Mouse (Mus musculus): ENCODE data around the gene Lrrc75b. TPM values are rescaled to one million over a fixed set of nuclear protein-coding genes. Genes with fewer than 3 reads are reported as not detected.
"Not testable (repeated sequence)": the region's sequence is repeated elsewhere in the genome, so short reads cannot be mapped to it uniquely, and the experiment has no call there.

Gene Lrrc75b
- total and polyA plus RNA-seq, 3 experiments, result not detected

DNA sequence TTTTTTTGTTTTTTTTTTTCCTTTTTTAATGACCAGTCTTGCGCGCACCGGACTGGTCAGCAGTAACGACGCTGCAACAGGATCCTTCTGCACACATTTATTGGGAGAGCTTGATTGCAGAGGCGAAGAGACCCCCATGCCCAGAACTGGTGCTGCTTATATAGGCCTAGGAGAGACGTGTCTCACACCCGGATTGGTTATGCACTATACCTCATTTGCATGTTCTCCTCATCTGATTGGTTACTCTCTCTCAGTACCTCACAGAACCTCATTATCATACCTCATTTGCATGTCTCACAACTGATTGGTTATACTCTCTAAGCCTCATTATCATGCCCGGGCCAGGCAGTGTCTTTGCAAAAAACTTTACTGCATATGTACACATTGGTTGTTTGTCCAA lies 34.7 kb downstream of the Lrrc75b start:
- H3K27ac ChIP-seq (ENCODE audit: control insufficient read depth, low read depth, low read length); H3K4me1 ChIP-seq (ENCODE audit: control insufficient read depth in 1 of 2, insufficient read depth in 2 of 2, low read length in 2 of 2); H3K27me3 ChIP-seq (ENCODE audit: control insufficient read depth in 1 of 2, insufficient read depth in 2 of 2, low read length in 2 of 2); H3K4me3 ChIP-seq (ENCODE audit: control insufficient read depth in 1 of 2, insufficient read depth in 1 of 2, low read depth in 2 of 2, low read length in 2 of 2); H3K9me3 ChIP-seq (replicated peaks; ENCODE audit: insufficient read depth, low read length); H3K9ac ChIP-seq (ENCODE audit: control insufficient read depth, low read depth, low read length, poor library complexity, severe bottlenecking): not testable (repeated sequence)
- peaks cover 21 to 50% of the 10 kb centered on the region in 2 experiments for H3K36me3 ChIP-seq (ENCODE audit: control insufficient read depth in 1 of 2, insufficient read depth in 2 of 2, low read length in 2 of 2)
- peaks cover 63% of the 10 kb centered on the region for H3K79me2 ChIP-seq (ENCODE audit: control insufficient read depth, insufficient read depth, low read length, poor library complexity)
- TF ChIP-seq TBP (IDR thresholded peaks at IDR 0.05; ENCODE audit: low read depth, low read length) (peak; percentile 62), POLR2A (IDR thresholded peaks at IDR 0.05; ENCODE audit: control insufficient read depth in 1 of 2, insufficient read depth in 1 of 2, low read depth in 1 of 2, low read length in 2 of 2, poor library complexity in 1 of 2) (peak in 1 of 2 experiments; percentile 9; a peak in 1 of 4 replicates)
- DNase-seq (ENCODE audit: low read depth, low spot score), result peak; percentile 72

- Histone ChIP-seq H3K9ac (ENCODE audit: control insufficient read depth, low read depth, low read length, poor library complexity, severe bottlenecking) (no peak overlapping the region), H3K27ac (ENCODE audit: control insufficient read depth, low read depth, low read length) (no peak overlapping the region), H3K9me3 (replicated peaks; ENCODE audit: insufficient read depth, low read length) (no peaks in the 10 kb centered on the region), H3K36me3 (ENCODE audit: control insufficient read depth in 1 of 2, insufficient read depth in 2 of 2, low read length in 2 of 2) (peaks cover 35 to 38% of the 10 kb centered on the region in 2 experiments), H3K79me2 (ENCODE audit: control insufficient read depth, insufficient read depth, low read length, poor library complexity) (peaks cover 66% of the 10 kb centered on the region), H3K4me1 (ENCODE audit: control insufficient read depth in 1 of 2, insufficient read depth in 2 of 2, low read length in 2 of 2) (peaks cover 0 to 14% of the 10 kb centered on the region in 2 experiments; a peak in 2 of 4 replicates), H3K27me3 (ENCODE audit: control insufficient read depth in 1 of 2, insufficient read depth in 2 of 2, low read length in 2 of 2) (no peaks in the 10 kb centered on the region), H3K4me3 (ENCODE audit: control insufficient read depth in 1 of 2, insufficient read depth in 1 of 2, low read depth in 2 of 2, low read length in 2 of 2) (no peak overlapping the region)
- no peak for TF ChIP-seq NRF1 (IDR thresholded peaks at IDR 0.05; ENCODE audit: insufficient read depth, low read depth, low read length, poor library complexity, severe bottlenecking)
- TF ChIP-seq RAD21 (IDR thresholded peaks at IDR 0.05; ENCODE audit: low read depth, low read length), result no peak
- TF ChIP-seq EP300 (IDR thresholded peaks at IDR 0.05; ENCODE audit: low read depth in 1 of 2, low read length in 2 of 2), result no peak
- no peak for TF ChIP-seq HCFC1 (IDR thresholded peaks at IDR 0.05; ENCODE audit: low read depth, low read length)
- no peak for TF ChIP-seq MAZ (IDR thresholded peaks at IDR 0.05; ENCODE audit: low read depth, low read length)
- no peak for TF ChIP-seq CTCF (IDR thresholded peaks at IDR 0.05 in 2 of 3, conservative IDR thresholded peaks at IDR 0.05 in 1 of 3; ENCODE audit: control insufficient read depth in 1 of 3, insufficient read depth in 1 of 3, low read depth in 2 of 3, low read length in 3 of 3, poor library complexity in 1 of 3, severe bottlenecking in 1 of 3)
- no peak for TF ChIP-seq MYC (IDR thresholded peaks at IDR 0.05; ENCODE audit: low read depth, low read length)
- TF ChIP-seq MAFK (IDR thresholded peaks at IDR 0.05; ENCODE audit: borderline replicate concordance, low read depth, low read length), result no peak
- no peak for TF ChIP-seq BHLHE40 (IDR thresholded peaks at IDR 0.05; ENCODE audit: borderline replicate concordance, low read depth, low read length)
- DNase-seq (ENCODE audit: low read depth, low spot score), result no peak
These were observed 38.5 kb downstream of the Lrrc75b start for GRCm38 (mm10) chr10:75521643-75522042.

DNA sequence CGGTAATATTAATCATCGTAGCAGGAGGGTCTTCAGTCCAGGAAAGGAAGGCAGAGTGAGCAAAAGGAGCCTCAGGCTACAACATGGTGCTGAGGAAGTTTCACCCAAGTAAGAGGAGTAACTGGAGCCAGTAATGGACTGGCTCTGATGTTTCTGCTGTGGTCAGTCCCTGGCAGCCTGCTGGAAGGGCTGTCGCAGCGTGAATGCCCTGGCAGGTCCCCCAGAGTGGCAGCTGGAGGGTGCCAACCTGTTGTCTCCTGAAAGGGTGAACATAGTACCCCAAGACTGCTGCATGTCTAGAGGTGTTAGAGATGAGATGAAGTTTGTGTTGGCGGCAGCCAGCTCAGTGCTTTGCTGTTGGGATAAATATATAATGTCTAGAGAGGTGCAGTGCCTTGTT lies 39.5 kb downstream of the Lrrc75b start:
- Histone ChIP-seq H3K36me3 (ENCODE audit: control insufficient read depth in 1 of 2, insufficient read depth in 2 of 2, low read length in 2 of 2) (peaks cover 34 to 37% of the 10 kb centered on the region in 2 experiments), H3K27me3 (ENCODE audit: control insufficient read depth in 1 of 2, insufficient read depth in 2 of 2, low read length in 2 of 2) (no peaks in the 10 kb centered on the region), H3K9ac (ENCODE audit: control insufficient read depth, low read depth, low read length, poor library complexity, severe bottlenecking) (no peak overlapping the region), H3K27ac (ENCODE audit: control insufficient read depth, low read depth, low read length) (no peak overlapping the region), H3K79me2 (ENCODE audit: control insufficient read depth, insufficient read depth, low read length, poor library complexity) (peaks cover 61% of the 10 kb centered on the region), H3K9me3 (replicated peaks; ENCODE audit: insufficient read depth, low read length) (no peaks in the 10 kb centered on the region), H3K4me1 (ENCODE audit: control insufficient read depth in 1 of 2, insufficient read depth in 2 of 2, low read length in 2 of 2) (peaks cover 1 to 12% of the 10 kb centered on the region in 2 experiments; a peak in 3 of 4 replicates), H3K4me3 (ENCODE audit: control insufficient read depth in 1 of 2, insufficient read depth in 1 of 2, low read depth in 2 of 2, low read length in 2 of 2) (no peak overlapping the region)
- no peak for DNase-seq (ENCODE audit: low read depth, low spot score)
- TF ChIP-seq SIN3A (IDR thresholded peaks at IDR 0.05; ENCODE audit: low read length) (no peak), E2F4 (IDR thresholded peaks at IDR 0.05; ENCODE audit: borderline replicate concordance, low read depth, low read length) (no peak), POLR2AphosphoS2 (IDR thresholded peaks at IDR 0.05; ENCODE audit: low read length) (no peak), MYB (IDR thresholded peaks at IDR 0.05; ENCODE audit: low read depth, low read length) (no peak), ELF1 (IDR thresholded peaks at IDR 0.05; ENCODE audit: low read depth, low read length) (no peak), MYC (IDR thresholded peaks at IDR 0.05; ENCODE audit: low read depth, low read length) (no peak), MEF2A (IDR thresholded peaks at IDR 0.05; ENCODE audit: extremely low read depth, insufficient replicate concordance, low read depth, low read length, poor library complexity, severe bottlenecking) (no peak), GABPA (IDR thresholded peaks at IDR 0.05; ENCODE audit: low read depth, low read length) (no peak), CHD2 (IDR thresholded peaks at IDR 0.05; ENCODE audit: low read length) (no peak), ZC3H11A (IDR thresholded peaks at IDR 0.05; ENCODE audit: low read depth, low read length) (no peak), KAT2A (conservative IDR thresholded peaks at IDR 0.05; ENCODE audit: low read depth, low read length) (no peak), USF2 (IDR thresholded peaks at IDR 0.05; ENCODE audit: borderline replicate concordance in 1 of 2, insufficient read depth in 1 of 2, low read depth in 1 of 2, low read length in 2 of 2) (no peak), MAFK (IDR thresholded peaks at IDR 0.05; ENCODE audit: borderline replicate concordance, low read depth, low read length) (no peak), MAZ (IDR thresholded peaks at IDR 0.05; ENCODE audit: low read depth, low read length) (no peak)
